Mouse (Mus musculus) kidney, postnatal 14 days (tissue): ENCODE measurements around the gene Cadps.

ENCODE experiments used
- DNase-seq: peaks from one replicate; pipeline ENCODE4 v3.0.0; 2022; ENCODE audit warnings: mixed read lengths

Cadps gene

DNA sequence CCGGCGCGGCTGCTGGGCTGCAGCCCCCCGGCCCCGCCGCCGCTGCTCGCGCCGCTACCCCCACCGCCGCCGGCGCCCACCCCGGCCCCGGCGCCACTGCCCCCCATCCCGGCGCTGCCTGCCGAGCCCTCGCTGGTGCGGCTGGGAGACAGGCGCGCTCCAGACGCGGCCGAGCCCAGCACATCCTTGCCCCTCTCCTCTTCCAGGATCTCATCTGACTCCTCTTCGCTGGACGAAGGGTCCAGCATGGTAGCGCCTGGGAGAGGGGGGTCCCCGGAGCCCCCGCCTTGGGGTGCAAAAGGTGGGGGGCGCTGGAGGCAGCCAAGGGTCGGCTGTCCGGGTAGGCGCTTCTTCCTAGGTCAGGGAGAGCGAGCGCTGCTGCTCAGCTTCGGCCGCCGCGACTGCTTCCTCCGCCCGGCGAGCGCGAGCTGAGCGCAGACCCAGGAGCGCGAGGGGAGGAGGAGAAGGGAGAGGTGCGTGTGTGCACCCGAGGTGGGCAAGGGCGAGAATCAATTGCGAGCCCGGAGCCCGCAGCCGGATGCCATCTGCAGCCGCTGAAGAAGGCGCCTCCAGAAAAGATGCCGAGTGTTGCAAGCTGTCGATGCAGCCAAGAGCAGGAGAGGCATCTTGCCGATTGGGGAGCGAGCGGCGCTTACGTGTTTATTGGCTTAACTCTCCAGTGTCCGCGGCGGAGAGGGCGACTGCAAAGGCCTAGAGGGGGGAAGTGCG is at the start of gene Cadps:
TSS of gene Cadps (minus strand) at position 589 of the 729 bp plus-strand sequence.
- no peak for DNase-seq

DNA sequence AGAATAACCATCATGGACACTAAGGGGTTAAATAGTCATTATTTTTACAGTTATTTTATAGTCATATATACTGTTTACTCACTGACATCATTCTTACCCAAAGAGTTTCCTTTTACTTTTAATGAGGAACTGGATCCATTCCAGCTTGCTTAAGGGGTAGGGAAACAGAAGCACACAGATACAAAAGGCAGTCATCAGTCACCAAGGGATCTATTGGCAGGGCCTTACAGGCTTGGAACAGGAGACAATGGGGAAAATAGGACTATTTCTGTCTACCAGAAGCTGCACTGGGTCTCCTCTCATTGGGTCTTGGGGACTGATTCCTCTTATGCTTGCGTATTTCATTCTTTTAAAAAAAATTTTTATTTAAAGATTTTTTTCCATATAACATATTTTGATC is 46.7 kb upstream of the Cadps start:
- no peak for DNase-seq

DNA sequence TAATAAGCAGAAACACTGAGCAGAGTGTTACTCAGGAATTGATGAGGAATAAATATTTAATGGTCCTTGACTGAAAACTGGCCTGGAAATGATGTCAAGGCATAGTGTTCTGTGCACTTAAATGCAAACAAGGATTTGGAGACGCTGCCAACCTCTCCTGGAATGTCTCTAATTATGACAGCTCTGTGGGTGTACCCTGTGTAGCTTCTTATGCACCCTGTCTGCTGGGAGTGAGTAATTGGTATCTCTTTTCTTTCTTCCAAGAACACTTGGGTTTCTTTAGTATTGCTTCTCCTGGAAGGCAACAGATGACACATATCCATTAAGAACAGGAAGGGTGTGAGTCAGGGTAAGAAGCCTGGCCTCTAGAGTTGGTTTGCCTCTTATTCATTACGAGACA is 42.4 kb upstream of the Cadps start:
- DNase-seq = no peak

DNA sequence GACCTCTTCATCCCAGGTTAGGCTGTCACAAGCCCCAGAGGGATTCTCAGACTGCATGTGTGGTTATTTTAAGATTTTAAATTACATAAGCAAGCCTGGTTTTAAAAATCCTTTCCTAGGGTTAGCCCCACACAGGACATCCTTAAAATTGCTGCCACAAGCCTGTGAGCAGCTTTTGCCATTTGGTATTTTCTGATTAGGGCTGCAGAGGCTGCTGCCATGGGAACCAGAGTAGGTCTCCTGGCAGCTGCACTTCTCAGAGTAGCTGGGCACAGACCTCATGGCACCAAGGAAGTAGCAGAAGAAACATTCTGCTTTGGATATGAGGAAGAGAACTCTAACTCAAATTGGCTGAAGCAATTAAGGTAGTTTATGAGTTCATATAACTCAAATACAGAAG is 21.0 kb upstream of the Cadps start:
- DNase-seq = no peak

DNA sequence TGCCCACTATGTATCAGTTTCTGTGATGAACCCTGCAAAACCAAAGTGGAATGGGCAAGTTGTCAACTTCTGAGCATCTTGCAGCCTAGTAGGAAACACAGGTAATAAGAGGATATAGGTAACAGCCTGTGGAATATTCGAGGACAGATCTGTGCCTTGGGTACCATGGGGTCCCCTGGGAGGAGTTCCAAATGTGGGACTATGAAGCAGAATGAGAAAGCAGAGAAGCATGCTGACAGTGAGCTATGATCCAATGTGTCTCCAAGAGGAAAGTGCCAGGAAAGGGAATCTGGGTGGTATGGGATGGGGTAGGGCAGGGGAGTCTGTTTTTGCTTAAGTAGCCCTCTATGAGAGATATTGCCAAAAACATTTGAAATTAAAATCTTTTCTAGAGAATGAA is 16.6 kb upstream of the Cadps start:
- DNase-seq = no peak

DNA sequence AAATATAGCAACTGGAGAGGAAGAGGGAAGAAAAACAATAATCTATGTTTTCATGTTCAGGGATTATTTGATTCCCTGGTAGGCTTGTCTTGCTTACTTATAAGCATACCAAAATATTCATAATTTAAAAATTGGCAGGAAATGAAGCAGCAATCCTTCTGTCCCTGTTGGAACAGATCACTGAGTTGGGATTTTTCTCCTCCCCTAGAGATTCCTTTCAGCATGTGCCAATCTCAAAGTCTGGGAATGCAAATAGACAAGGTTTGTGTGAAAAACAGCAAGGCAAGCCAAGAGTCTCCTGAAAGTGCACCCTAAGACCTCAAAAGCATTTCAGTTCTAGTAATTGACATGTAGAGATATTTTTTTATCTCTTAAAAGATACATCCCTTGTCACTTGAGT is 16.1 kb upstream of the Cadps start:
- no peak for DNase-seq

DNA sequence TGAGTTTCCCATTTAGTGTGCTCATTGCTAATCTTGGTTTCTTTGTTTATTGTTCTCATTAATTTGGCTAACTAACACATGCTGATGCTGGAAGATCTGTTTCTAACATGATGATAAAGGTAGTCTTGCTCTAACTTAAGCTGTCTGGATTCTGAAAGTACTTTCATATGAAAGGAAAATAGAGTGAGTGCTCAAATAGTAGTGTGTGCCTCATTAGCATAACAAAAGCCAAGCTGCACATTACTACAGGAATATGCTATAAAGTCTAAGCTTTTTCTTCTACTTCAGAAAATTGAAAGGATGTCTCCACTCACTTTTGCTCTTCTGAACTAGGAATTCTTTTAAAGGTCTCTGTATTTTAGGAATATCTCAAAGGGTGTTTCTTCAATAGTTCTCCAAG is 15.4 kb upstream of the Cadps start:
- no peak for DNase-seq

DNA sequence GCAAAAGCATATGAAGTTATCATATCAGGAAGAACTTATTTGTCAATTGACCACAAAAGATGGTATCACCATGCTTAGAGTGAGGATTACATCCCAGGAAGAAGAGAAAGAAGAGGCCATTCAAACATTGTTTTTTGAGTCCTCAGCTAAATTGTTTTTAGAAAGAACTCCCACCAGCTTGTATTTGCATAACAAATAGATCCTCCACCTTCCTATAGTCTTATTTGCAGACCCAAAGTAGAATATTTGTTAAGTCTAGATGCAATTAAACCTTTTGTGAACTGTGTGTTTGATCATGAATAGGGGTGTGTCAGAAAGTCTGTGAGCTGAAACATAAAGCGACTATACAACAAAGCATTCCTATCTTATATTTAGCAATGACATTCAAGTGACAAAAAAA is 15.0 kb upstream of the Cadps start:
- no peak for DNase-seq

DNA sequence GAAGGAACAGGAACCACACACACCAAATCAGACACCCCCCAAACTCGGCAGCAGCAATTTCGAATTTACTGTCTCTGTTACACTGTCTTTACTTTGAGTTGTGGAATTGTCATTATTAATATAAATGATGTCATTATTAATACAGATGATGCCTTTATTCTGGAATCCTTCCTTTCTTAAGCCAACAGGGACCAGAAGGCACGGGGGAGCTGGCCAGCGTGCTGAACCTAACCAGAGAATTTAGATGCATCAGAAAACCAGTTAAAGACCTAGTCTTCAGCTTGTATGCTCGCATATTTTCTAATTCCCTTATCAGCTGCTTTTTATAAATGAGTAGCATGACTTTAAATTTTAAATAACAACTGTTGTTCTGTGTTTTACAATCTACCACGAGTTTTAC is 902 bp upstream of the Cadps start:
- DNase-seq = peak; percentile 20

DNA sequence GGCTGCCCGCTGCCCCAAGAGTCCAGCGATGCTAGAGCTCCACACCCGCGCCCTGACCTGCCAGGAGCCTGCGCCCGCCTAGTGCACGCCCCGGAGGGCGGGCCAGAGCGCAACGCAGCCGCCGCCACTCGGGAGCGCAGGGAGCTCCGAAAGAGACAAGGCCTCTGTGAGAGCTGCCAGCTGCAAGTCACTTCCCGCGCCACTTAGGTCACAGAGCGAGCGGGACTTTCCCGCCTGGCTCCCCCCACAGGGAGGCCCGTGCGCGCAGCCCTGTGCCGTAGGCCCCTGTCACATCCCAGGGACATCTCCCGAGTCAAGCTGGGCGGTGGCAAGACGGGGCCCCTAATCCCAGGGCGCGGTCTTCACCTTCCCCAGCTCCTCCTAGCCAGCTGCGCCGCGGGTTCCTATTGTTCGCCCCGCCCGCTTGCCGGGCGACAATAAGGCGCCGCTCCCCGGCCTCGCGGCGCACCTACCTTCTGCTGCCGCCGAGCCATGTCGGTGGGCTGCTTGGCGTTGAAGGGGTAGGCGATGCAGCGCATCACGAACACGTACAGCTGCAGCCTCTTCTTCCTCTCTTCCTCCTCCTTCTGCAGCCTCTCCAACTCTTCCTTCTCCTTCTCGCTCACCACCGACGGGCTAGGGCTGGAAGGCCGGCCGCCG is 918 bp downstream of the Cadps start:
- DNase-seq = no peak

DNA sequence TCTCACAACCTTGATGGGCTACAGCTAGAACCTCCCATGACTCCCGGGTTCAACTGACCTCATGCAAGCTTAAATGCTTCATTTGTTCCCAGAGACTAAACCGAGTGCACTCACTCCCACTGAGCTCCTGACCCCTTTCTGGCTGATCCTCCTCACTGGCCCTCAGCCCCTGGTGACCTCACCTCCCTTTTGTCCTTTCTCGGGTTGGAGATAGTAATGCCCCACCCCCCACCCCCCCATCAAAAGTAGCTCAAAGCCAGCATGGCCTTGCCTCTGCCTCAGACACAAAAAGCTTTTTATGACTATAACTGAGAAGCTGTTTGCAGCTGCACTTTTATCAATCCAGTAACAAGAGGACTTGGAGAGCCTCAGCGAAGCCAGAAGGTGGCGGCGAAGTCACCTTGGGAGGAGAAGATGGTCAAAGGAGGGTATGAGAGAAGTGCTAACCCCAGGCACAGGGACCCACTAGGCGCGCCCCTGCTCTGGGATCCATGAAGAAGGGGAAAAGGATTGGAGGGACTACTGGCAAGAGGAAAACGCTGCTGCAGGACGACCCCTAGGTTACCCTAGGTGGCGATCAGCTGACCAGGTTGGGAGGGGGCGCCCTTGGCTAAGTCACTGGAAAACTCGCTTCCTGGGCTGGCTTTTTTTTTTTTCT is 1.6 kb downstream of the Cadps start:
- no peak for DNase-seq

DNA sequence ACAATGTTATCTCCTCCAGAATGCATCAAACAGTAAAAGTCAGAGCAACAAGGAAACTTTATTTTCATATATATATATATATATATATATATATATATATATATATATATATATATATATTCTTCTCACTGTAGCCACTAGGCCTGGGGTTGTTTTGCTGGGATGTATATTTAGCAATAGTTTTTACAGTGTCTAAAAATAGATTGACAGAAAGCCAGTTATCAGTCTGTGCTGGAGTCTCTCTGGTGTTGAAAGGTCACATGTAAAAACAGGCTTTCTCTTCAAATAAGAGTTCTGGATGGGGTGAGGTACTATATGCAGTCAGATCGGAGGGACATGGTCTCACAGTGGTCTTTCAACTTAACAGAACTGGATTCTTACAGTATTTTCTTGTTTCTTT is 2.7 kb downstream of the Cadps start:
- DNase-seq = no peak

DNA sequence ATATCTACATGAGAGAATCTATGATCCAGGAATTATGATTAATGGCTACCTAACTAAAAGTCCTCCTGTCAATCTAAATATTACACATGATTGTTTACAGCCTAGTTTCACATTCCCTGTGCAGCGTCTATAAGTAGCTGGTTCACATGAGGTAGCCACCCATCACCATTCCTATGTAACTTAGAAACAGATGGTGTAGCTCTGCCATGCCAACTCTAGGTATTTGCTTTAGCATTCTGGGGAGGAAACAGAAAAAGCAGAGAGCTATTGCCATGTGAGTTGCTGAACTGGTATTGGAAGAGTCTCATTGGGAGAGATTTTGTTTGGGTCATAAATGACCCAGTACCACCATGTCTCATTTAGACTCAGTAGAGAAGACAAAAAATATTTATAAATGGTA is 4.4 kb downstream of the Cadps start:
- no peak for DNase-seq

DNA sequence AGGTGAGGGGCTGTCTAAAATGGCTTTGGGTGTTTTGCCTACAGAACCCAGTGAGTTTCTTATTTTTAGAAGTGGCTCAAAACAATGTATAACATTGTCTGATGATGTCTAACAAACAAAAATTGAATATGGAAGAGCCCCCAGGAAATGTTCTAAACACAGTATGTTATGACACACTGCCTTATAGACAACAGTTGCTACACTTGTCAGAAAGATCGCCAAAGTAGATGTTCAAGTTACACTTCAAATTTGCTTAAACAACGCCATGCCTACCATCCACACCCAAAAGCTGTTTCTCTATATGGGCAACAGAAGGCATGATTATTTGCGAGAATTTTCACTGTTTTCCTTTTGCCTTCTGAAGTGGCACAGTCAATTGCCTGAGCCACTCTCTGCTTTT is 10.8 kb downstream of the Cadps start:
- no peak for DNase-seq

DNA sequence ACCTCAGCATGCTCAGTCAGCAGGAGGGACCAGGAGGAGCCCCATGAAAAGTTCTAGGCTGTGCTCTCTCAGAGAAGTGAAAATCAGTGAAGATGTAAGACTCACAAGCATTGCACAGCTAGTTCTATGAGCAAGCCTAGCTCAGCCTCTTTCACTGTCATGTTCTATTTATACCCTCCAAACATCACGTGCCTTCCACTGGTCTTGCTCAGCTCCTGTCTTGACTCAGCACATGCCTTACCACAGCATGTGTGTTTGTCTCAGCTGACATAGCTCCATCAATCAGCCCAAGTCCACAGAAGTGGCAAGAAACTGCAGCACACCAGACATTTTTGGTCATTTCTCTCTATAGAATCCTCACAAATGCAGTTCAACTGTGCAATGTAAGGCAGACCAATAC is 19.9 kb downstream of the Cadps start:
- DNase-seq = no peak

DNA sequence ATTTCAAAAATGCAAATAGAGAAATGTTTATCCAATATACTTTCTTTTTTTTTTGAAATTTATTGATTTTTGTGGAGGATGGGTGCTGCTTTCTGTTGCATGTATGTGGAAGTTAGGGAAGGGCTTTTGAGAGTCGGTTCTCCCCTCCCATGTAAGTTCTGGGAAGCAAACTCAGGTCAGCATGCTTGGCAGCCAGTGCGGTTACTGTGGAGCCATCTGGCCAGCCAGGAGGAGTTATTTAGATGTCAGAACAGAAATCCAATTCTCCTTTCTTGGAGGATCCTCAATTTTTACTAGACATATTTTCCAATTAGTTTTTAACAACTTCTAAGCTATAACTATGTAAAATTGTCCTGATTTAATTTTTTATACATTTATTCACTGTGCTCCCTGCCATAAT is 21.8 kb downstream of the Cadps start:
- no peak for DNase-seq

DNA sequence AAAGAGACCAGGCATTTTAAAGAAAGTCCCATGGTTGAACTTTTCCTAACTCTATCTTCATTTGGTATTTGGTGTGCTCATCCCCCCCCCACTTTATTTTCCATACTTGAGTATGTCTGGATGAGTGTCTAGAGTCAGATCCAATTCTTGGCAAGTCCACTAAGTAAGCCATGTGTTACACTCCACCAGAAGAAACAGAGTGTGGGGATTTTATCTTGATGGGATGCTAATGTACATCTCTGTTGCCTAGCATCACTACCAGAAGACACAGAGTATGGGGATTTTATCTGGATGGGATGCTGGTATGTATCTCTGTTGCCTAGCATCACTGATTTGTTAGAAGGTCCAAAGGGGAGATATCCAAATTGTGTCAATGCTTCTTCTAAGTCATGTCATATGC is 24.0 kb downstream of the Cadps start:
- DNase-seq = no peak

DNA sequence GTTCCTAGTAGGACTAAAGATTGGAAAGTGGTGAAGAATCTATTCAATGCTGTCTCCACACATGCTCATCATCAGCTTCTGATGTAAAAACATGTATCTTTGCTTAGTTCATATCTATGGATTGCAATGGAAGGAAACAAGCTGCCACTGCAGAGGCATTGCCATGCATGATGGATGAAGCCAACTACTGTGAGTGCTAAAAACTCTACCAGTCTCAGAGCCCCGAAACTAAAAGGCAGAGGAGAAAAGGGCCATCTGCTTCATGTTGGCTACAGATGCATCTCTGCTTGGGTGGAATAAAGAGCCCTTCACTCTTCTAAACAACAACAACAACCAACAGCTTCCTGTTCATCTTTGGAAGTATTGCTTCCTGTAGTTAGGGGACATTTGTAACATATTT is 38.6 kb downstream of the Cadps start:
- DNase-seq = no peak

DNA sequence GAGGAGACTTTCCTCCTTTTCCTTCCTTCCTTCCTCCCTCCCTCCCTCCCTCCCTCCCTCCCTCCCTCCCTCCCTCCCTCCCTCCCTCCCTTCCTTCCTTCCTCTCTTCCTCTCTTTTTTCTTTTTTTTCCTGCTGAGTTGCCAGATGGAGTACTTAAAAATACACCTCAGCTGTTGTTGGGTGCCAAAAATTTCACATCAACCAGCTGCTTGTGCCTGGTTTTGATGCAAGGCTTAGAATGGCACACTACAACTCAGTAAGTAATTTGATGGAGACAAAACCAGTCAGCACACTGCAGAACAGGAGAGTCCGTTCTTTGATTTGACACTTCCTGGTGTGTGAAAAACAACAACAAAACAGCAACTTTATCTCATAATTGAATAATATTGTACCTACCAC is 42.9 kb downstream of the Cadps start:
- DNase-seq = no peak

DNA sequence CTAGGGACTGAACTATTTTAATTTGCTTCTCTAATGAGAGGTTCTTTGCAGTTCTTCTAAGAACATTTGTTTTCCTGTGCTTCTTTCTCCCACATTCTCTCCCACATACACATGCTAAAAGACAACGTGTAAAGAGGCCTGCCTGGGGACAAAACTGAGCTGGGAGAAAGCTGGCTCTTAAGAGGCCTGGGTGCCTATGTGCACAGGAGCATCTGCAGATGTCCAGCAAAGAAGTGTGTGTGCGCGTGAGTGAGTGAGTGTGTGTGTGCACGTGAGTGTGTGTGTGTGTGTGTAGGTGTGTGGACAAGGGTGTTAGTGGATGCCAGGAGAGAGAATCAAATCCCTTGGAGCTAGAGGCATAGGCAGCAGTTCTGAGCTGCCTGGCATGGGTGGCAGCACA is 44.9 kb downstream of the Cadps start:
- no peak for DNase-seq

DNA sequence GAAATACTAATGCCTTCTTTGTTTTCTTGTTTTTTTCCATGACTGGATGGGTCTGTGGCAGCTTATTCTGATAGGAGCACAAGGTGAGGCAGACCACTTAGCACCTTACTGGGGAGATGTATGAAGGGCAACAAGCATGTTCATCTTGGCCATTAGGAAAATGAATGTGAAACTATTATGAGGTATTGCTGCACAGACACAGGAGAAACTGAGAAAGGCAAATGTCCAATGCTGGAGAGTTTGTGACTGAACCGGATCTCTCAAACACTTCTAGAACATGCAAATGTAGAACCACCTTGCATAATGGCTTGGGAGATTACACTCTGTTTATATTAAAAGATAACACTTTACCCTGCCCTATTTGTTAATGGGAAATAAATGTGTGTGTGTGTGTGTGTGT is 54.0 kb downstream of the Cadps start:
- DNase-seq = no peak

DNA sequence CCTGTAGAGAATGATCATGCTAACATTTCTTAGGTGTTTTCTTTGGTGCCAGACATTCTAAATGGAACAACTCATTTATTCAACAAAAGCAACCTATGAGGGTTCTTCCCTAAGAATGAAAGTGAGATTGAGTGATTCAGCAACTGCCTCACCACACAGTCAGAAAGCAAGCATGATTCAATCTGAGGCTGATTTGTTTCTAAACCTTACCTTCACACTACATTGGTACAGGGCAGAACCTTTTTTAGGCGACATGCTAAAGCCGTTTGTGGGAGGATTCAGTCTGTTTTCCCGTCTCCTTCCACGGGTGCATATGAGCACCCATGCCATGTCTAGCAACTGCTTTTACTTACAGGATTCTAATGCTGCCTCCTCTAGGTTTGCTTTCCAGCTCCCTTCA is 69.6 kb downstream of the Cadps start:
- no peak for DNase-seq

DNA sequence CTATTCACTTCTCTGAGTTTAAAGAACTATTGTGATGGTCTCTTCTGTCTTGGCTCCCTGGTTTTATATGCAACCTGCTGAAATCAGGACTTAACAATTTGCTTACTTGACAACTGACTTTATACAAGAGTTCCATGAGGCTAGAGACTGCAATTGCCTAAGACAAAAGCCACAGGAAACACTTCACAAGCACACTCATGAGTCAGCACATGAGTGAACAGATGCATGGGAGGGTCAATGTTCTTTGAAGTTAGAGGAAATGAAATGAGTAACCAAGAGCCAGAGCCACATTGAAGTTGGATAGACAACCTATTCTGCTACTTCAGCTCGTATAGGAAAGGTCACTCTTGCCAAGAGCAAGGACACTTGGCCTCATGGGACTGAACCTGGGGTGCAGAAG is 71.1 kb downstream of the Cadps start:
- DNase-seq = no peak

DNA sequence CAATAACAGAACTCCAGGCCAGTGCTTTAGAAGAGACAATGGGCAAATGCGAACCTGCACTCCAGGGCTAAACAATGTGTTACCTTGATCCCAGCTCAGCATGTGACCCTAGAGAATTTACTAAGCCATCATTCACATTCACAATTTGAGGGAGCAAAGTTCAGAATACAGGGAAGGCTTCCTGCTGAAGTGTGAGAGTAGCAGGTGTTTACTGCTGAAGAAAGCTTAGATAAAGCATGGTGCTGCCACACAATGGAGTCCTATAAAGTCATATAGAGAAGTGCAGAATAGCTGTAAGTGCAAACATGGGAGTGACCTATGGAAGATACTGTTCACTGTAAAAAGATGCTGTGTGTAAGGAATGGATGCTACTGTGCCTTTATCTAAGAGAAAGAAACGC is 91.9 kb downstream of the Cadps start:
- DNase-seq = no peak
